Mouse (Mus musculus) ovary, adult 2 months (tissue): ENCODE results near the gene Clnk. TPM values are rescaled to one million over a fixed set of nuclear protein-coding genes. Genes with fewer than 3 reads are reported as not detected.

Experiments
- polyA plus RNA-seq: library from polyadenylated mRNA; depleted of rRNA; stranded (reverse); fragments of >200 nt; gene quantifications from 2 replicates; pipeline ENCODE4 v1.2.3, GENCODE M21; 2012; rRNA removed

Clnk gene
- 0.17 TPM in 1 of 2 replicates, not detected in the other for polyA plus RNA-seq

DNA sequence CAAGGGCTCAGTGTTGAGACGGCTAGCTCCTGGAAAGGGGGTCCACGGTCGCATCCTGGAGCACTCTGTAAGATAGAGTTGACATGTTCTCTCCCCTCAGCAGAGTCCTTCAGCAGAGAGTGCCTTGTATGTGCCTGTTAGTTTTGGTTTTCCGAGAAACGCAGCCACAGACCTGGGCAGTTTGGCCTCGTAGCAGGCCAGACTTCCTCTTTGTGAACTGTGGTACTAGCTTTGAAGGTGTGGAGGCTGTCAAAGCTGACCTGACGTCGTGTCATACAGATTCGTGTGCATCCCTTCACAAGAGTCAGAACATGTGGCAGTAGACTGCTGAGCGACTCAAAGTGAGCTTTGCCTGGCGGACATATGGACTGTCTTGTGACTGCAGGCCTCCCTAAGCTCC lies at the start of gene Clnk:
Gene Clnk, minus strand, starts transcription at position 191 of the 400 bp plus-strand sequence.

GRCm38 (mm10) chr5:38684164-38684911 lies 192.3 kb downstream of the Clnk start, which contains the start of gene Zfp518b:
TSS of gene Zfp518b (minus strand) at chr5:38684826.

Other genes with a start within 250 kb of the Clnk start
- gene Zfp518b, start 192.0 kb downstream of the Clnk start, polyA plus RNA-seq: 2.0 and 2.7 TPM in 2 replicates